Mouse (Mus musculus): Measurements from ENCODE around the gene Usp18.

- TF ChIP-seq EP300 (IDR thresholded peaks at IDR 0.05; ENCODE audit: low read depth) (no peak), CTCF (IDR thresholded peaks at IDR 0.05; ENCODE audit: low read depth) (no peak)
These were observed 58.9 kb downstream of the Usp18 start for GRCm38 (mm10) chr6:121304630-121305029.
